Mouse (Mus musculus) lung, postnatal 10 days (tissue): ENCODE data around the gene Il21.
A peak's percentile ranks its signal among the peaks of the same experiment; 100 is the strongest.

Experiments used
- DNase-seq: peaks from one replicate; pipeline ENCODE4 v3.0.0; 2021

Il21 gene

GRCm38 (mm10) chr3:37185534-37185933 lies 46.9 kb downstream of the Il21 start:
- DNase-seq, result no peak

- peak; percentile 66 for DNase-seq
Measured at GRCm38 (mm10) chr3:37182415-37183269, 49.8 kb downstream of the Il21 start.

GRCm38 (mm10) chr3:37181041-37181440 lies 51.4 kb downstream of the Il21 start:
- no peak for DNase-seq

- peak; percentile 34 for DNase-seq
Measured at GRCm38 (mm10) chr3:37180039-37180743, 52.2 kb downstream of the Il21 start.

GRCm38 (mm10) chr3:37179472-37179871 lies 53.0 kb downstream of the Il21 start:
- DNase-seq, result peak; percentile 10

GRCm38 (mm10) chr3:37174711-37175572 lies 57.5 kb downstream of the Il21 start:
- DNase-seq, result peak; percentile 45

- DNase-seq, result no peak
Measured at GRCm38 (mm10) chr3:37173285-37173684, 59.2 kb downstream of the Il21 start.
